Mouse (Mus musculus) spleen, adult 2 months (tissue): ENCODE results near the gene Ttll4.

Experiments
- CTCF ChIP-seq: fragments of 200-500 bp; IDR thresholded peaks from 2 replicates; pipeline ENCODE4 v1.5.1; 2011; ENCODE audit warnings: mild to moderate bottlenecking, inconsistent platforms; ENCODE audit not compliant: insufficient read depth, insufficient read length, insufficient replicate concordance; ENCODE audit errors: extremely low read depth
- POLR2A ChIP-seq: fragments of 200-500 bp; IDR thresholded peaks from 2 replicates; pipeline ENCODE4 v1.6.1; 2011; ENCODE audit warnings: low read depth, low read length, inconsistent platforms

GRCm38 (mm10) chr1:74748643-74749271, 87.2 kb downstream of the Ttll4 start, which contains the start of gene Prkag3:
- TF ChIP-seq CTCF (peak; percentile 57; the same call in 1 of the 2 replicates), POLR2A (no peak)
